Mouse (Mus musculus): ENCODE measurements at regions not wholly inside any gene's neighbourhood (a gene's known extent, or its start where the extent isn't known, plus 50 kb on each side); places are given as distances from the start of the nearest gene placed in this dataset.

GRCm38 (mm10) chr3:133722550-133723290, 177.8 kb upstream of the Tet2 start:
- H3K4me1 ChIP-seq (ENCODE audit: control insufficient read depth, insufficient read depth, low read length): peaks cover 18% of the 10 kb centered on the region
- no peak overlapping the region for H3K4me3 ChIP-seq (ENCODE audit: insufficient read depth, low read depth, low read length)
- no peaks in the 10 kb centered on the region for H3K27me3 ChIP-seq (replicated peaks; ENCODE audit: control insufficient read depth, insufficient read depth, low read length)
- peak; percentile 88 for DNase-seq
- WGBS: 33% methylated on average over 3 of the region's 3 CpGs
- TF ChIP-seq CTCF (conservative IDR thresholded peaks at IDR 0.05; ENCODE audit: insufficient read depth, insufficient read length, low read depth, low read length) (no peak), POLR2A (IDR thresholded peaks at IDR 0.05; ENCODE audit: low read depth, low read length) (no peak)
- H3K27ac ChIP-seq (ENCODE audit: insufficient read depth, low read depth, low read length): peak overlapping the region; percentile 100
- no peaks in the 10 kb centered on the region for H3K36me3 ChIP-seq (ENCODE audit: control insufficient read depth, insufficient read depth, low read length)

GRCm38 (mm10) chr3:133726831-133727230, 181.9 kb upstream of the Tet2 start:
- Histone ChIP-seq H3K4me1 (ENCODE audit: control insufficient read depth, insufficient read depth, low read length) (peaks cover 13% of the 10 kb centered on the region), H3K27ac (ENCODE audit: insufficient read depth, low read depth, low read length) (peak overlapping the region; percentile 51; the same call in 1 of the 2 replicates), H3K4me3 (ENCODE audit: insufficient read depth, low read depth, low read length) (no peak overlapping the region), H3K36me3 (ENCODE audit: control insufficient read depth, insufficient read depth, low read length) (no peaks in the 10 kb centered on the region), H3K27me3 (replicated peaks; ENCODE audit: control insufficient read depth, insufficient read depth, low read length) (no peaks in the 10 kb centered on the region)
- peak; percentile 66 for DNase-seq
- TF ChIP-seq POLR2A (IDR thresholded peaks at IDR 0.05; ENCODE audit: low read depth, low read length): no peak
- no peak for TF ChIP-seq CTCF (conservative IDR thresholded peaks at IDR 0.05; ENCODE audit: insufficient read depth, insufficient read length, low read depth, low read length)
- WGBS: 72% methylated on average over 6 of the region's 6 CpGs

DNA sequence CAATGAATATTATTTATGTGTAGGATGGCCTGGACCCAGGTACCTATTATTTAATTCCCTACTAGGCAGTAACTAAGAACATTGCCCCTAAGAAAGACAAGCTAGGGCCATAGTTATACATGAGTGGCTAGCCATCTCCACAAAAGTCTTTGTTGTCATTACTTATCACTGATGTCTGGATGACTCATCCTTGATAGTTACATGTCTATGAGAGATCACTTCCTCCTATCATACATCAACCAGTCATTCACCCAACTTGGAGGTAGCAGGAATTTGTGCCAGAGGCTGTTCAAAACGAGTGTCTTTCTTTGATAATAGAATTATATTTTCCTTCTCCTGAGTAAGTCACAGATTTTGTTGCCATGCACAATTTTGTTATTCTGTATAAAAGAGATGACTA, 190.7 kb upstream of the Tet2 start:
- no peaks in the 10 kb centered on the region for H3K27me3 ChIP-seq (replicated peaks; ENCODE audit: control insufficient read depth, insufficient read depth, low read length)
- 62% methylated on average over 1 of the region's 1 CpGs for WGBS
- no peak for DNase-seq
- H3K4me1 ChIP-seq (ENCODE audit: control insufficient read depth, insufficient read depth, low read length): no peaks in the 10 kb centered on the region
- no peak for TF ChIP-seq POLR2A (IDR thresholded peaks at IDR 0.05; ENCODE audit: low read depth, low read length)
- TF ChIP-seq CTCF (conservative IDR thresholded peaks at IDR 0.05; ENCODE audit: insufficient read depth, insufficient read length, low read depth, low read length): no peak
- no peak overlapping the region for H3K27ac ChIP-seq (ENCODE audit: insufficient read depth, low read depth, low read length)
- no peak overlapping the region for H3K4me3 ChIP-seq (ENCODE audit: insufficient read depth, low read depth, low read length)
- H3K36me3 ChIP-seq (ENCODE audit: control insufficient read depth, insufficient read depth, low read length): no peaks in the 10 kb centered on the region

DNA sequence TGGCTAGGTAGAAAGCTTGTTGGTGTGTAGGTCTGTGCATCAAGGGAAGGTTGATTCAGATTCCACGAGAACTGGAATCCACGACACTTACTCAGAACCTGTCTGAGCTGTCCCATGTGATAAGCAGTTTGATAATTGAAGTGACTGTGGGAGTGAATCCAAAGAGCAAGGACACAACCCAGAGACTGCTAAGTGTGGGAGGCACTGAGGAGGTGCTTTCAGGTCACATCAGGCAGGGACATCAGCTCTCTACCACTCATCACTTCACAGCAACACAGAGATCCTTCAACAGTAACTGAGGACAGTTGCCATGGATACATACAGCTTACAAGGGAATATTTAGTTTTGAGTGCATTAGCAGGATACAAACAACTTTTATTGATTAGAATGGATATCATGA, 194.0 kb upstream of the Tet2 start:
- DNase-seq: no peak
- Histone ChIP-seq H3K4me1 (ENCODE audit: control insufficient read depth, insufficient read depth, low read length) (no peaks in the 10 kb centered on the region), H3K4me3 (ENCODE audit: insufficient read depth, low read depth, low read length) (no peak overlapping the region), H3K27me3 (replicated peaks; ENCODE audit: control insufficient read depth, insufficient read depth, low read length) (no peaks in the 10 kb centered on the region), H3K27ac (ENCODE audit: insufficient read depth, low read depth, low read length) (no peak overlapping the region), H3K36me3 (ENCODE audit: control insufficient read depth, insufficient read depth, low read length) (no peaks in the 10 kb centered on the region)
- TF ChIP-seq POLR2A (IDR thresholded peaks at IDR 0.05; ENCODE audit: low read depth, low read length) (no peak), CTCF (conservative IDR thresholded peaks at IDR 0.05; ENCODE audit: insufficient read depth, insufficient read length, low read depth, low read length) (no peak)
- 94% methylated on average over 2 of the region's 2 CpGs for WGBS

- H3K27me3 ChIP-seq (replicated peaks; ENCODE audit: control insufficient read depth, insufficient read depth, low read length): no peaks in the 10 kb centered on the region
- H3K4me1 ChIP-seq (ENCODE audit: control insufficient read depth, insufficient read depth, low read length): peaks cover 7% of the 10 kb centered on the region; the same call in 1 of the 2 replicates
- no peaks in the 10 kb centered on the region for H3K36me3 ChIP-seq (ENCODE audit: control insufficient read depth, insufficient read depth, low read length)
- no peak for TF ChIP-seq POLR2A (IDR thresholded peaks at IDR 0.05; ENCODE audit: low read depth, low read length)
- TF ChIP-seq CTCF (conservative IDR thresholded peaks at IDR 0.05; ENCODE audit: insufficient read depth, insufficient read length, low read depth, low read length): no peak
- H3K27ac ChIP-seq (ENCODE audit: insufficient read depth, low read depth, low read length): no peak overlapping the region
- DNase-seq: no peak
- WGBS: 85% methylated on average over 4 of the region's 4 CpGs
- H3K4me3 ChIP-seq (ENCODE audit: insufficient read depth, low read depth, low read length): no peak overlapping the region
Measured at GRCm38 (mm10) chr3:133744552-133745118, 199.7 kb upstream of the Tet2 start.

GRCm38 (mm10) chr3:133748756-133749737, 204.1 kb upstream of the Tet2 start:
- Histone ChIP-seq H3K27ac (ENCODE audit: insufficient read depth, low read depth, low read length) (peak overlapping the region; percentile 92), H3K27me3 (replicated peaks; ENCODE audit: control insufficient read depth, insufficient read depth, low read length) (no peaks in the 10 kb centered on the region), H3K4me1 (ENCODE audit: control insufficient read depth, insufficient read depth, low read length) (peaks cover 17% of the 10 kb centered on the region; the same call in 1 of the 2 replicates), H3K4me3 (ENCODE audit: insufficient read depth, low read depth, low read length) (no peak overlapping the region), H3K36me3 (ENCODE audit: control insufficient read depth, insufficient read depth, low read length) (no peaks in the 10 kb centered on the region)
- peak; percentile 94 for DNase-seq
- no peak for TF ChIP-seq POLR2A (IDR thresholded peaks at IDR 0.05; ENCODE audit: low read depth, low read length)
- no peak for TF ChIP-seq CTCF (conservative IDR thresholded peaks at IDR 0.05; ENCODE audit: insufficient read depth, insufficient read length, low read depth, low read length)
- 76% methylated on average over 10 of the region's 10 CpGs for WGBS

All from kidney, adult 2 months (tissue).